Mouse (Mus musculus): ENCODE data around the gene Cela3b.

The Cela3b gene

DNA sequence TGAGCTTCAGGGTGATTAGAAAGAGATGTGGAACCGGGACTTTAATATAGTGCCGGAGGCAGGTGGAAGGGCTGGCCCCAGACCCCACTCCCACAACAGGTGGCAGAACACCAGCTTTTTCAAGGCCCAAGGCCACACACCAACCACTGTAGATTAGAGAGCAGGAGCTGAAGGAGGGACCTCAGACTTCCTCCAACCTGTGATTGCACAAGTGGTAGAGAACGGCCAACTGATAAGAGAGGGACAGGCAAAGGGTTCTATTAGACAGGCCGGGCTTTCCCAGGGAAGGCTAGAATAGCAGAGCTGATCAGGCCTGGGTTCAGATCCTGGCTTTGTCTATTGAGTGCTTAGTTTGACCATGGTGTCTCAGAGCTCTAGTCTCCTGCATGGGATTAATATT lies at the start of gene Cela3b:
Cela3b (minus strand) TSS at position 39 of the 400 bp plus-strand sequence.
- DNase-seq (ENCODE audit: low spot score), result no peak

DNA sequence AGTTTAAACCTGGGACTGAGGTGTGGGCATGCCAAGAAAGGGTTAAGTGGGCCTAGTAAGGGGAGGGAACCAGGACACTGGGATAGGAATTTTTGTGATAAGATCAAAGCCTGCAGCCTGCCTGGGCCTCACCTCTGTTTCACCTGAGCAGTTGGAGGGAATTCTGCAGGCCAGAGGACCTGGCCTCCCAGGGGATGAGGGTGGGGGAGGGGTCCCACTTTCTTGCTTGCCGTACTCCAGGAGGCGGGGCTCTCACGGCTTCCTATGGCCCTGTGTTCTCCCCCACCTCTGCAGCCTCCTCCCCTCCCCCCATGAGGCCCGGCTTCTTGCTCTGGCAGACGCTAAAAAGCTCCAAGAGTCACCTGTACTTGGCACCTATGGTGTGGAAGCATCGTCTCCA lies 49.4 kb upstream of the Cela3b start:
- DNase-seq (ENCODE audit: low spot score), result no peak

- no peak for DNase-seq (ENCODE audit: low spot score)
These were observed 48.0 kb upstream of the Cela3b start for GRCm38 (mm10) chr4:137478306-137478705.

GRCm38 (mm10) chr4:137477611-137478010 lies 47.3 kb upstream of the Cela3b start:
- no peak for DNase-seq (ENCODE audit: low spot score)

- peak; percentile 49 for DNase-seq (ENCODE audit: low spot score)
These were observed 46.5 kb upstream of the Cela3b start for GRCm38 (mm10) chr4:137476761-137477237.

DNA sequence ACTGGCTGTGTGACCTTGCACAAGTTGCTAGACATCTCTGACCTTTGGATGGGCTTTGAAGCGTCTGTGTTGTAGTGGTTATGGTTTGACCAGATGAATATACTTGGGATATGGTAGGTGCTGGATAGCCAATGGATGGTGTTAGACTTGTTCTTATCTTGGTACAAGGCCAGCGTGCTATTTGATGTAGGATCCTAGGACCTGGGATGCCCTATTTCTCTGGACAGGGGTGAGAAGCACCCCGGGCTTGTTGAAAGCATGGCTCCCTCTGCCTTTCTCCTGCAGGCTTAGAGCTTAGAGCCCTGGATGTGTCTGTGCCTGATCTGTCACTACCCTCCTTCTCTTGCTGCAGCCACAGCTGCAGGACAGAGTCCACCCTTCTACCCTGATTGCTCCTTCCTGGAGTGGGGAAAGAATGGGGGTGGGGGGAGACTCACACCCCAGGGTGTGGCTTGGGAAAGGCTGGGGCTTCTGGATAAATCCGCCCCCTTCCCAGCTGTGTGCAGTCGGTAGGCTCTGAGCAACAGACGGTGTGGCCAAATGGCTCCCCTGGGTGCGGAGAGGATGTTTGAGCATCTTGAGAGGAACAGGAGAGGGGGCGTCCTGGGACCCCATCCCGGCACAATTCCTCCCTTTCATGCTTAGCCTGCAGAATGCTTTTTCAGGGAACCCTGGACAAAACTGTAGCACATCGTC lies 45.9 kb upstream of the Cela3b start:
- DNase-seq (ENCODE audit: low spot score), result peak; percentile 72

DNA sequence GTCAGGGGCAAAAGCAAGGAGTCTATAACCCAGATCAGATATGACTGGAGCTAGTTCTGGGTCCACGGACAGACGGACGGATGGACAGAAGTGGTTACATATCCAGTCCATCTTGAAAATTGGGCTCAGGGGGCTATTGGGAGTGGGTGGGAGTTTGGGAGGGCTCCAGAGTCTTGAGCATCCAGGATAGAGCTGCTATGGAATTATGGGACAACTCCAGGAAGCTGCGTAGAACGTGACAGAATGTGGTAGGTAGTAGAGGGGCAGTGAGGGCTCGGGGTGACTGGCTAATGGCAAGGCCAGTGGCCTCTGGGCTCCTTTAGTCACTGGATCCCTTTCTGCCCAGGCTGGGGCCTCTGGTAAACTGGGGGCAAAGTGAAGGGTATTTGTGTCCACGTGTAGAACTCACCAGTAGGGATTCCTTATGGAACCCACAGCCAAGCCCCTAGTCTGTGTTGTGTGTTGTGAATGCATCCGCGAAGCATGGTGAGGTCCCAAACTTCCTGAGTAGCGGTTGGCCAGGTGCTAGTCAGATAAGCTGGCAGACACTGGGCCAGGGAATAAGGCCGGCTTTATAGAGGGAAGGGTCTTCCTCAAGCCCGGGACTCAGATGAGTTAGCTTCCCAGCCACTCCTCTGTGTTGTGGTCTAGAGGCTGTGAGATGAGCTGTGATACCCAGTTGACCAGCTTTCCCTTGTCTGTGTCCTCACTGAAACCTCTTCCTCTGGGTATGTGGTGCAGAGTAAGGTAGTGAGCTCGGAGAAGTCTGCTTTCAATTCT lies 45.1 kb upstream of the Cela3b start:
- no peak for DNase-seq (ENCODE audit: low spot score)

GRCm38 (mm10) chr4:137474694-137475093 lies 44.4 kb upstream of the Cela3b start:
- no peak for DNase-seq (ENCODE audit: low spot score)

- no peak for DNase-seq (ENCODE audit: low spot score)
These were observed 43.5 kb upstream of the Cela3b start for GRCm38 (mm10) chr4:137473701-137474388.

GRCm38 (mm10) chr4:137473240-137473639 lies 42.9 kb upstream of the Cela3b start:
- DNase-seq (ENCODE audit: low spot score), result no peak

DNA sequence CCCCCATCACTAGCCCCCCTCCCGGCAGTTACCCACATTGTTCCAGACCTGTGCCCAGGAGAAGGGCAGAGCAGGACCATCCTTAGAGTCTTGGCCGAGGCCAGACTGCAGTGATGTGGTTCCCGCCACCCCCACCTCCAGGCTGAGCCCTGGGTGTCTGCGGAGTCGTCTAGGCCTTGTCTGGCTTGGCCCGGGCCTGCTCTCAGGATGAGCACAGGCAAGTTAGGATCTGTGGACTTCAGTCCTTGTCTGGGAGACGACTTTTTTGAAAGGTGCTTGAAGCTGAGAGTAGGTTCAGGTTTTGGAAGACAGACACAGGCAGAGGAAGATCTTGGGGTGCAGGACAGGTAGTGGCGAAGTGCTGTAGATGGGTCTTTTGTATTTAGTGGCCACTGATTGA lies 41.0 kb upstream of the Cela3b start:
- DNase-seq (ENCODE audit: low spot score), result no peak

GRCm38 (mm10) chr4:137470701-137471317 lies 40.5 kb upstream of the Cela3b start:
- DNase-seq (ENCODE audit: low spot score), result no peak

GRCm38 (mm10) chr4:137469845-137470692 lies 39.7 kb upstream of the Cela3b start:
- no peak for DNase-seq (ENCODE audit: low spot score)

DNA sequence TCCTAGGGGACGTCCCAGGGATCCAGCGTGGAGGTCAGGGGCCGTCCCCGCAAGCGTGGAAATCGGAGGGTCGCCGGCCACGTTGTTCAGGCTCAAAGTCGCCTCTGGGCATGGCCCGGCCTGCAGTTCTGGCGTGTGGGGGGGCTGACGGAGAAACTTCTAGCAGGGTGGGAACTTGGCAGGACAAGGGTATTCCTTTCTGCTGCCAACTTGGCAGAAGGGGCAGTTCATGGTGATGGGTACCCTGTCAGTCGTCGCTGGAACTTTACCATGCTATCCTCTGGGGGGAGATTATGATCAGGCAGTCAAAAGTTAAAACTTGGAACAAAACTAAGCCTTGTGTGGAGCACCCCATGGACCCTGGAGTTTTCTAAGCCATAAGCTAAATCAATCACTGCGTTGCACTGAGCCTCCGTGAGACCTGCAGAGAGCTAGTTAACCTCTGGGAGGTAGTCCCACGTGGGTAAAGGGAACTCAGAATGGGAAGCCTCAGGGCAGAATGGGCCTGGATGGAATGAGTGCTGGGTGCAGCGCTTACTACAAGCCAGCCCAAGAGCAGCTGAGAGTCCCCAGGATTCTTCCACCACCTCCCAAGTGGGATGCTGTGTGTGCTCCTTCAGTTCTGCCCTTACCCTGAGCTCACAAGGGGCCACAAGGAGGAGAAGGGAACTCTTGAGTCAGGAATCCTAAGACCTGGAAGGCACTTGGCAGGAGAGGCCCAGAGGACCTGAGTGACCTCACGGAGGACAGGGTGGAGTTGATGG lies 38.9 kb upstream of the Cela3b start:
- DNase-seq (ENCODE audit: low spot score), result no peak

DNA sequence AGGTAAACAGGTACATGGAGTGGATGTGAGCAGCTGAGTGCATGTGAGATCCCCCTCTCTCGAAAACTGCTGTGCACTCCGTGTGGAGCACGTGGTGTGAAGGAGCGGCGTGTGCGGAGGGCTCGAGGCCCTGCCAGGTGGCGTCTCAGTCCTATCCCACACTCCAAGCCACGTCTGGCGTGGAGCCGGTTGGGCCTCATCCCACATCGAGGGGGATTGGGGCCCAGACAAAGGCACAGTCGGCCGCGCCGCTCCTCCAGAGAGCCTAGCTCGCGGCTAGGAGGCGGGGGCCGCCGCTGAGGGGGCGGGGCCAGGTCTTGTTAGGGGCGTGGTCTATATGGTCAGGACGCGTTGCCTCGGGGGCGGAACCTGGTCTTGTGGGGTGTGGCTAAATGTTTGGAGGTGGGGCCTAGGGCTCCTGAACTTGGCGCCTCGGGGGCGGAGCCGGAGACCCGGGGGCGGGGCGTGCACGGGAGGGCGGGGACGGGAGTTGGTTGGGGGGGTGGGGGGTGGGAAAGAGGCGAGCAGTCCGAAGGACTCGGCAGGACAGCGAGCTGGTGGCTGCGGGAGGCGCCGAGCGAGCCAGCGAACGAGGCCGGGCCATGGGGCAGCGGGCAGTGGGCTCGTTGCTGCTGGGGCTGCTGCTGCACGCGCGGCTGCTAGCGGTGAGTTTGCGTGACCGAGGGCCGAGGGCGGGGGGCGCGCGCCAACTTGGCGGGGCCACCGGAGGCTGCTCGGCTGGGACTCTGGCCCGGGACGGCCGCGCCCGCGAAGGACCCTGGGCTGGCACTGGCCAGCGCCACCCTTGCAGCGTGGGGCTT lies 38.1 kb upstream of the Cela3b start, which contains the start of gene Hspg2:
Hspg2 (plus strand) TSS at position 510 of the 821 bp plus-strand sequence.
- DNase-seq (ENCODE audit: low spot score), result peak; percentile 90

DNA sequence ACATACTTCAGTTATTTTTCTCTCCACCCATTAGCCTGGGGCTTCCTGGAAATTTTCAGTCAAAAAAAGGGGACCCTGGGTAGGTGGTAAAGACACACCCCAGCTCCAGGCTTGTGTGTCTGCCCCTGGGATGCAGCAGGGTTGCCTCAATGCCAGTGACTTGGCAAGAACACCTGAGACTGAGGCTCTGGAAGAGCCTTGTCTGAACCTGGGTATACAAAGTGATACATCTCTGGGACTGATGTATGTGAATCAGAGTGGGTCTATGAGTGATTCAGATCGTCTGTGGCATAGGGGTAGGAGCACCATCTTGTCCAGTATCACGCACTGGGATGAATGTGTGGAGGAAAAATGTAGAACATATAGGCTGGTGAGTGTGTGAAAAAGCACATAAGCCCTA lies 37.2 kb upstream of the Cela3b start:
- no peak for DNase-seq (ENCODE audit: low spot score)

DNA sequence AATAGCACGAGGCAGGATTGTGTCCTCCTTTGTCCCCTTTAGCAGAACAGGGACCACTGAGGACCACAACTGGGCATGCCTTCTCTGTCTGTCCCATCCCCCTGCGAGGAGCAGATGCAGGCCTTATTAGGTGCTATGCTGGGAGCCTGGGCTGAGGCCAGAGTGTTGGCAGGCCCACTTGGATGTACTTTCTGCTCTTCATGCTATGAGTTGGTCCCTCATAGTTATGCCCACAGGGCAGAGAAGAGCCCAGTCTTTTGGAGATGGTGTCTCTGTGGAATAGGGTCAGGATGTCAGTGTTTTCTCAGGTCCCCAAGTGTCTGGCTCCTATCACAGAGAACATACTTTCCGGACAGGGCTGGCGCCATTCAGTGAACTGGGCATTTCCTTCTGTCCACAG lies 36.7 kb upstream of the Cela3b start:
- no peak for DNase-seq (ENCODE audit: low spot score)

- no peak for DNase-seq (ENCODE audit: low spot score)
These were observed 34.9 kb upstream of the Cela3b start for GRCm38 (mm10) chr4:137465125-137465787.
